Mouse (Mus musculus) small intestine, adult 2 months (tissue): ENCODE data around the gene Il15.

Source experiments
- CTCF ChIP-seq: fragments of 200-500 bp; IDR thresholded peaks from 2 replicates; pipeline ENCODE4 v1.5.1; 2012; ENCODE audit warnings: low read depth, mild to moderate bottlenecking, control low read depth, inconsistent platforms, low read length, moderate library complexity, mixed read lengths; ENCODE audit not compliant: insufficient replicate concordance, insufficient read length; ENCODE audit errors: extremely low read depth
- POLR2A ChIP-seq: fragments of 200-500 bp; IDR thresholded peaks from 2 replicates; pipeline ENCODE4 v1.6.1; 2012; ENCODE audit warnings: low read depth, mild to moderate bottlenecking, control low read depth, inconsistent platforms, low read length, moderate library complexity

GRCm38 (mm10) chr8:82401059-82401458 lies 2.0 kb downstream of the Il15 start:
- TF ChIP-seq CTCF: no peak
- TF ChIP-seq POLR2A: no peak
